Mouse (Mus musculus): ENCODE results near the gene Cnbd2. TPM values are rescaled to one million over a fixed set of nuclear protein-coding genes. Genes with fewer than 3 reads are reported as not detected.

Cnbd2 gene
- polyA plus RNA-seq, 1 experiment: 4.1 TPM

GRCm38 (mm10) chr2:156302063-156302462 is 10.0 kb upstream of the Cnbd2 start:
- no peaks in the 10 kb centered on the region for H3K79me2 ChIP-seq (ENCODE audit: control insufficient read depth, insufficient read depth)
- H3K27me3 ChIP-seq (ENCODE audit: control insufficient read depth, insufficient read depth, insufficient read length): no peaks in the 10 kb centered on the region
- no peak for TF ChIP-seq SRF (IDR thresholded peaks at IDR 0.05; ENCODE audit: control insufficient read depth, insufficient read length, low read depth)
- TF ChIP-seq POLR2A (IDR thresholded peaks at IDR 0.05; ENCODE audit: insufficient read length, low read depth): no peak
- no peak for TF ChIP-seq TCF3 (IDR thresholded peaks at IDR 0.05; ENCODE audit: insufficient read length, low read depth)
- no peak for TF ChIP-seq TCF12 (IDR thresholded peaks at IDR 0.05; ENCODE audit: insufficient read depth, poor library complexity, severe bottlenecking)
- TF ChIP-seq POLR2AphosphoS2 (IDR thresholded peaks at IDR 0.05; ENCODE audit: insufficient read length, low read depth): no peak
- no peak for TF ChIP-seq MAX (IDR thresholded peaks at IDR 0.05; ENCODE audit: low read depth)
- TF ChIP-seq CEBPB (IDR thresholded peaks at IDR 0.05; ENCODE audit: insufficient read depth, poor library complexity, severe bottlenecking): no peak
- no peak for TF ChIP-seq USF1 (IDR thresholded peaks at IDR 0.05; ENCODE audit: low read depth)
- TF ChIP-seq MYOD1 (IDR thresholded peaks at IDR 0.05; ENCODE audit: control insufficient read depth in 1 of 3, insufficient read length in 2 of 3, low read depth in 2 of 3): no peak
- no peak for TF ChIP-seq REST (IDR thresholded peaks at IDR 0.05; ENCODE audit: insufficient read depth, insufficient read length)
- TF ChIP-seq E2F4 (IDR thresholded peaks at IDR 0.05; ENCODE audit: insufficient read depth): no peak
- TF ChIP-seq MYOG (IDR thresholded peaks at IDR 0.05; ENCODE audit: control insufficient read depth in 1 of 3, insufficient read depth in 1 of 3, insufficient read length in 2 of 3, low read depth in 2 of 3): no peak
- no peak overlapping the region for H3ac ChIP-seq (ENCODE audit: control insufficient read depth, insufficient read length)
- no peak overlapping the region for H3K4me3 ChIP-seq
- H3K36me3 ChIP-seq (ENCODE audit: control insufficient read depth, insufficient read depth): peaks cover 22% of the 10 kb centered on the region
- H3K4me2 ChIP-seq (ENCODE audit: low read depth): no peak overlapping the region

DNA sequence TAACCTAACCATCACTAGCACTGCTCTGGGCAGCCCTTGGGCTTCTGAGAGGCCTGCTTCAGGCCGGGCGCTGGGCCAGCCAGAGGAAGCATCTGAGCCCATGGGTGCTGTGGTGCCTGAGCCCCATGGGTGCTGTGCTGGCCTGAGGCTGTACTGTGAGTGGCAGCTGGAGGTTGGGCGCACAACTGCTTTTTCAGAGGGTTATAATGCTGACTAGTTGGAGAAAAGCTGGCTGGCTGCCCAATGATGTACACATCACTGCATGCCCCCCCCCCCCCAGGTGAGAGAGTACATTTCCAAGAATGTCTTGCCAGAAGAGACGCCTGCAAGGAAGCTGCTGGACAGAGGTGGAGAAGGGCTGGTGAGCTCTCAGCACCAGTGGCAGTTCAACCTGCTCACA is 7.7 kb upstream of the Cnbd2 start:
- TF ChIP-seq E2F4 (IDR thresholded peaks at IDR 0.05; ENCODE audit: insufficient read depth): no peak
- no peak for TF ChIP-seq MAX (IDR thresholded peaks at IDR 0.05; ENCODE audit: low read depth)
- no peak for TF ChIP-seq MYOD1 (IDR thresholded peaks at IDR 0.05; ENCODE audit: control insufficient read depth in 1 of 3, insufficient read length in 2 of 3, low read depth in 2 of 3)
- TF ChIP-seq TCF3 (IDR thresholded peaks at IDR 0.05; ENCODE audit: insufficient read length, low read depth): no peak
- TF ChIP-seq USF1 (IDR thresholded peaks at IDR 0.05; ENCODE audit: low read depth): no peak
- TF ChIP-seq POLR2A (IDR thresholded peaks at IDR 0.05; ENCODE audit: insufficient read length, low read depth): no peak
- TF ChIP-seq MYOG (IDR thresholded peaks at IDR 0.05; ENCODE audit: control insufficient read depth in 1 of 3, insufficient read depth in 1 of 3, insufficient read length in 2 of 3, low read depth in 2 of 3): no peak
- TF ChIP-seq CEBPB (IDR thresholded peaks at IDR 0.05; ENCODE audit: insufficient read depth, poor library complexity, severe bottlenecking): no peak
- TF ChIP-seq TCF12 (IDR thresholded peaks at IDR 0.05; ENCODE audit: insufficient read depth, poor library complexity, severe bottlenecking): no peak
- no peak for TF ChIP-seq SRF (IDR thresholded peaks at IDR 0.05; ENCODE audit: control insufficient read depth, insufficient read length, low read depth)
- TF ChIP-seq POLR2AphosphoS2 (IDR thresholded peaks at IDR 0.05; ENCODE audit: insufficient read length, low read depth): no peak
- no peak for TF ChIP-seq REST (IDR thresholded peaks at IDR 0.05; ENCODE audit: insufficient read depth, insufficient read length)
- no peak overlapping the region for H3K4me3 ChIP-seq
- no peak overlapping the region for H3ac ChIP-seq (ENCODE audit: control insufficient read depth, insufficient read length)
- no peaks in the 10 kb centered on the region for H3K79me2 ChIP-seq (ENCODE audit: control insufficient read depth, insufficient read depth)
- H3K36me3 ChIP-seq (ENCODE audit: control insufficient read depth, insufficient read depth): peaks cover 17% of the 10 kb centered on the region
- no peak overlapping the region for H3K4me2 ChIP-seq (ENCODE audit: low read depth)
- H3K27me3 ChIP-seq (ENCODE audit: control insufficient read depth, insufficient read depth, insufficient read length): no peaks in the 10 kb centered on the region

DNA sequence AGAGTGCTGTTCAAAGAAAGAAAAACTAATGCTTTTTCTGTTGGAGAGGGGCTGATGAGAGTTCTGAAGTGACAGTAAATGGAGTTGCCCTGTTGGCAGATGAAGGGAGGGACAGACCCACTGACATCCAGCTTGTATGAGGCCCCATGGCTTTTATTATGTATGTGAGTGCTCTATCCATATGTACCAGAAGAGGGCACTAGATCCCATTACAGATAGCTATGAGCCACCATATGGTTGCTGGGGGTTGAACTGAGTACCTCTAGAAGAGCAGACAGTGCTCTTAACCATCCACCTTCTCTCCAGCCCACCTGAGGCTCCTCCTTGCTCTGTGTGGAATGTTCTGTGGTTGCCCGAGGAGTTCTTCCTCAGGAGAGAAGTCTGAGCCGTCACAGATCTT is 6.3 kb upstream of the Cnbd2 start:
- H3K27me3 ChIP-seq (ENCODE audit: control insufficient read depth, insufficient read depth, insufficient read length): no peaks in the 10 kb centered on the region
- H3K79me2 ChIP-seq (ENCODE audit: control insufficient read depth, insufficient read depth): no peaks in the 10 kb centered on the region
- H3K4me3 ChIP-seq: no peak overlapping the region
- H3K36me3 ChIP-seq (ENCODE audit: control insufficient read depth, insufficient read depth): peaks cover 13% of the 10 kb centered on the region
- no peak overlapping the region for H3ac ChIP-seq (ENCODE audit: control insufficient read depth, insufficient read length)
- no peak overlapping the region for H3K4me2 ChIP-seq (ENCODE audit: low read depth)
- TF ChIP-seq POLR2AphosphoS2 (IDR thresholded peaks at IDR 0.05; ENCODE audit: insufficient read length, low read depth) (no peak), CEBPB (IDR thresholded peaks at IDR 0.05; ENCODE audit: insufficient read depth, poor library complexity, severe bottlenecking) (no peak), TCF12 (IDR thresholded peaks at IDR 0.05; ENCODE audit: insufficient read depth, poor library complexity, severe bottlenecking) (no peak), MAX (IDR thresholded peaks at IDR 0.05; ENCODE audit: low read depth) (no peak), REST (IDR thresholded peaks at IDR 0.05; ENCODE audit: insufficient read depth, insufficient read length) (no peak), SRF (IDR thresholded peaks at IDR 0.05; ENCODE audit: control insufficient read depth, insufficient read length, low read depth) (no peak), E2F4 (IDR thresholded peaks at IDR 0.05; ENCODE audit: insufficient read depth) (no peak), TCF3 (IDR thresholded peaks at IDR 0.05; ENCODE audit: insufficient read length, low read depth) (no peak), MYOD1 (IDR thresholded peaks at IDR 0.05; ENCODE audit: control insufficient read depth in 1 of 3, insufficient read length in 2 of 3, low read depth in 2 of 3) (no peak)

- Histone ChIP-seq H3K4me2 (ENCODE audit: low read depth) (no peak overlapping the region), H3K36me3 (ENCODE audit: control insufficient read depth, insufficient read depth) (peaks cover 13% of the 10 kb centered on the region)
- TF ChIP-seq MYOG (IDR thresholded peaks at IDR 0.05; ENCODE audit: control insufficient read depth in 1 of 3, insufficient read depth in 1 of 3, insufficient read length in 2 of 3, low read depth in 2 of 3) (peak in 1 of 3 experiments; percentile 23), REST (IDR thresholded peaks at IDR 0.05; ENCODE audit: insufficient read depth, insufficient read length) (no peak), USF1 (IDR thresholded peaks at IDR 0.05; ENCODE audit: low read depth) (no peak), TCF3 (IDR thresholded peaks at IDR 0.05; ENCODE audit: insufficient read length, low read depth) (no peak), CEBPB (IDR thresholded peaks at IDR 0.05; ENCODE audit: insufficient read depth, poor library complexity, severe bottlenecking) (no peak), MYOD1 (IDR thresholded peaks at IDR 0.05; ENCODE audit: control insufficient read depth in 1 of 3, insufficient read length in 2 of 3, low read depth in 2 of 3) (peak in 1 of 3 experiments; percentile 27)
These were observed 4.8 kb upstream of the Cnbd2 start for GRCm38 (mm10) chr2:156307261-156307660.

GRCm38 (mm10) chr2:156309948-156310347 is 2.2 kb upstream of the Cnbd2 start:
- H3K79me2 ChIP-seq (ENCODE audit: control insufficient read depth, insufficient read depth): no peaks in the 10 kb centered on the region

More at GRCm38 (mm10) chr2:156307261-156307660, 4.8 kb upstream of the Cnbd2 start:
- Histone ChIP-seq H3K79me2 (ENCODE audit: control insufficient read depth, insufficient read depth) (no peaks in the 10 kb centered on the region), H3K27me3 (ENCODE audit: control insufficient read depth, insufficient read depth, insufficient read length) (no peaks in the 10 kb centered on the region), H3K4me3 (no peak overlapping the region), H3ac (ENCODE audit: control insufficient read depth, insufficient read length) (no peak overlapping the region)

More at GRCm38 (mm10) chr2:156309948-156310347, 2.2 kb upstream of the Cnbd2 start:
- TF ChIP-seq CEBPB (IDR thresholded peaks at IDR 0.05; ENCODE audit: insufficient read depth, poor library complexity, severe bottlenecking) (no peak), TCF3 (IDR thresholded peaks at IDR 0.05; ENCODE audit: insufficient read length, low read depth) (no peak)
- Histone ChIP-seq H3K4me3 (no peak overlapping the region), H3ac (ENCODE audit: control insufficient read depth, insufficient read length) (no peak overlapping the region), H3K36me3 (ENCODE audit: control insufficient read depth, insufficient read depth) (peaks cover 5% of the 10 kb centered on the region), H3K4me2 (ENCODE audit: low read depth) (no peak overlapping the region), H3K27me3 (ENCODE audit: control insufficient read depth, insufficient read depth, insufficient read length) (no peaks in the 10 kb centered on the region)
